Mouse (Mus musculus) adrenal gland, postnatal 36 days (tissue): ENCODE results near the gene Esr1. TPM values are rescaled to one million over a fixed set of nuclear protein-coding genes. Genes with fewer than 3 reads are reported as not detected.

Experiments used
- DNase-seq, 2 experiments: peaks; one replicate each; pipeline ENCODE4 v3.0.0; 2021; ENCODE audit warnings: mixed read lengths in 1 of 2
- total RNA-seq, 2 experiments: library from RNA; stranded (reverse); gene quantifications; 2 replicates each; pipeline ENCODE4 v1.2.3; 2021

The Esr1 gene
- total RNA-seq, 2 experiments from 2014 or later, result 14.3 to 15.0 TPM

DNA sequence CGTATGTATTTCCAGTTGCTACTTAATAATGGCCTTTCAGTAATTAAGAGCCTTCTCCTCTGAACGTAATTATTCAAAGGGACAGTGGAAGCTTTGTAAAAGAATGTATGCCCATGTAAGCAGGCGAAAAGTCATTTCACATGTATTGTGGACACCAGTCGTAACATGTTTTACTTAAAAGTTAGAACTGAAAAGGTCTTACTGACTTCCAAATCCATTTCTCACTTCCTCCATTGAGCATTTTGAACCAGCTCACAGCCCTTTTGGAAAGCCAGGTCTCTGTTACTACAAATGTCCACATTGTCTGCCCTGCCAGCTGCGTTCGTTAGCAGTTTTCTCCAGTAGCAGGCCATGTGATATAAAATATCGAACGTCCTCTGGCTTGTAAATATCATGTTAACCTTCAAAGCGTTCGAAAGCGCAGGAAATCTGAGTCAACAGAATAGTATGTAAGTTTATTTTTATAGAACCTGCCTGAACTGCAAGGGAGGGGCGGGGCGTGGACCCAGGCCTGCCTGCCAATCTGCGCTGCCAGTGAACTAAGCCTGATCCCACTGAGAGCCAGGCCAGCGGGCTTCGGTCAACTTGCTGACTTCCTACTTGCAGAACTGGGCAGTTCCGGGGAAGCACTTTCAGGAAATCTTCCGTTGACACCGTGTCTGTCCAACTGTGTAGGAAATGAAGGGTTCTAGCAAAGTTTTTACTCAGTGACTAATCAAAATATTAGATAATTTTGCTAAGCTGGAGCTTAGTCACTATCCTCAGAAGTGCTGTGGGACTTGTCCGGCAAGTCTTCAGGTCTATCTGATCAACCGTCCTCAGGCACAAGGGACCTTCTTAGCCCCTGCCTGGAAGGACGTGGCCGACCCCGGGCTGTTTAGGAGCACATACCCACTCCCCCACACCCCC lies 9.5 kb downstream of the Esr1 start:
- peak; percentile 78 to 86 for DNase-seq

- peak; percentile 54 to 60 for DNase-seq
Measured at GRCm38 (mm10) chr10:4621505-4621815, 10.1 kb downstream of the Esr1 start.

- DNase-seq, result no peak
Measured at GRCm38 (mm10) chr10:4623319-4623718, 11.9 kb downstream of the Esr1 start.

GRCm38 (mm10) chr10:4624581-4624980 lies 13.2 kb downstream of the Esr1 start:
- DNase-seq, result no peak

- no peak for DNase-seq
Measured at GRCm38 (mm10) chr10:4625300-4625699, 13.9 kb downstream of the Esr1 start.

DNA sequence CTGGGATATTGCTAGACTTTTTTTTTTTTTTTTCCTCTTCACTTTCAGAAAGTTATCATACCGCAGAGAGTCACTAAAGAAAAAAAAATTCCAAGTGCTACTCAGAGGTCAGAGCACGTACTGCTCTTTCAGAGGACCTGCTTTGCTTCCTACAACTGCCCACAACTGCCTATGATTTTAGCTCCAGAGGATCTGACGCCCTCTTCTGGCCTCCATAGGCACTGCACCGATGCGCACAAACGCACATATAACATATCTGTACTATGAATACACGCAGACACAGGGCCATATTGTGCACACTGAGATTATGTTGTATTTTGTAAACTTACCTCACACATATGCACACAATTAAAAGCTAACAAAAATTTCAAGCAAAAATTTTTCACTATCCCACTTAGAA lies 15.0 kb downstream of the Esr1 start:
- DNase-seq, result no peak

- DNase-seq, result no peak
Measured at GRCm38 (mm10) chr10:4626996-4627395, 15.6 kb downstream of the Esr1 start.

DNA sequence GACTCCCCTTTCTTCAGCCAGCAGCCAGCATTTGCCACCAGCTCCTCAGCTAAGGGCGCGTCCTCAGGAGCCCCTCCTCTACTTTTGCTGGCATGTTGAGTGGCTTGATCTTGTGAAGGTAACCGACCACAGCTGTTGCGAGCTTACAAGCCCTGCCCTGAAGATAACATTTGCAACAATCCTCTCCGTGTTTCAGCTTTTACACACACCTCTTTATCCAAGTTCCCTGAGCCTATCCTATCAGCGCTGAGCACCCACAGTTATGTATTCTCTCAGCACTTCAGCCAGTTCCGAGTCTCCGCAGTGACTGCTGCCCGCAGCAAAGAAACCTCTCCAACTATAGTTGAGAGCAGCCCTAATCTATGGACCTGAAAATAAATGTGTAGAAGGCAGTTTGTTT lies 16.0 kb downstream of the Esr1 start:
- no peak for DNase-seq

DNA sequence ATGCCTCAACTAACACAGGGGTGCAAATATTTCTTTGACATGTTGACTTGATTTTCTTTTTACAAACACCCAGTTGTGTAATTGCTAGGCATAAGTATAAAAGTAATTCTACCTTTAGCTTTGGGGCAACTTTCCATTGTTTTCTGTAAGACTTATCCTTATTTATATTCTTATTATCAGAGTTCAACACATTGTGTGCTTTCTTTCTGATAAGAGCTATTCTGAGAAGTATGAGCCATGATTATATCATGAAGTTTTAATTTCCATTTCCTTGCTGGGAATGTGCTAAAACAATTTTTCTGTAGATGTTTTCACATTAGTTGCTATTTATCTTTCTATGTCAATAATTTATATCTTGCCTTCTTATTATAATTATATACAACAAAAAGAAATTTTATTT lies 17.9 kb downstream of the Esr1 start:
- no peak for DNase-seq

DNA sequence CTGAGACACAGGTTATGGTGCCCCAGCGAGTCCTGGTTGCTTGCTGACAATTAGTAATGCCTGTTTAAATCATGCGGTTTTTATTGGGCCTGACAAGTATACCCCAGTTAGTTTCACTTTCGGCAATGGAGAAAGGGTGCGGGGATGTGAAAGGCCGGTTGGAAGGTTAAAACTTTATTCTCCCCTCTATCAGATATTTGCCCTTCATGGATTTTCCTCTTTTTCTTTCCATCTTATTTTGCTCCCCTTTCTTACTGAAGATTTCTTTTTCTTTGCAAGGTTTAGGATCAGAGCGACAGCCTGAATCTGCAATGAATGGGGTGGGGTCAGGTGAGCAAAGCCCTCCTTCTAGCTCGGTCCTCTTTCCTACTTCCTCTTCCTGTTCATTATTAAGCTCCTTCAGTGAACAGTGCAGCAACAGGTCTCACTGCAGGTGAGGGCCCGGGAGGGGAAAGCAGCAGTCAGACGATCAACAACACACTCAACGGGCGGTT lies 20.9 kb downstream of the Esr1 start:
- no peak for DNase-seq

DNA sequence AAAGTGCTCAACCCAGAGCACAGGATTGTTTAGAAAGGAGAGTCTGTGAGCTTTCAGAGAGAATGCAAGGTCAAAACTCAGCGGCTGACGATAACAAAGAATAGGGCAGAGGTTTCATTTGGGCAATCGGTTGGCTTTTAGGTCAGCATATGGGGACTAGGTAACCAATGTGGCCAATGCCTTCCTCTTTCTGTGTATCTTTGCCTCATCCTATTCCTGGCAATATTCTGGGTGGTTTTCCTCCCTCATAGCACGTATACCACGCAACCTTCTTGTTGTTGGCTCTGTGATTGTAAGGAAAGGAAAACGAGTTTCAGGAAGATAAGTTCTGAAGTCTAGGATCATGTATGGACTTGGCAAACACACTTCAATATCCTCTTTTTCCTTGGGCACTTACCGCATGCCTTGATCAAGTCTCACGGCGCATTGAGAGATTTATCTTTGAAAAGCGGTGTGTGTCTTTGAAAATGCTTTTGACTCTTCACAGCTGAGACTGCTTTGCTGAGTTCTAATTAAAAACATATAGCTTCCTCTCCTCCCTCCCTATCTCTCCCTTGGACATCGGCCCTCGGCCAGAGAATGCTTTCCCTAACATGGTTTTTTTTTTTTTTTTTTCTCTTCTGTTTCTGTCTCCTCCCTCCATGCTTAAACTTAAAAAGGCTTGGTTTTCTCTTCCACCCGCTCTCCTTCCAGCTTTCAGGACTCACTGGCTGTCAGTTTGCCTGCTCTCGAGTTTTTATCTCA lies 22.1 kb downstream of the Esr1 start:
- DNase-seq, result no peak

- DNase-seq, result no peak
Measured at GRCm38 (mm10) chr10:4635740-4636139, 24.3 kb downstream of the Esr1 start.

DNA sequence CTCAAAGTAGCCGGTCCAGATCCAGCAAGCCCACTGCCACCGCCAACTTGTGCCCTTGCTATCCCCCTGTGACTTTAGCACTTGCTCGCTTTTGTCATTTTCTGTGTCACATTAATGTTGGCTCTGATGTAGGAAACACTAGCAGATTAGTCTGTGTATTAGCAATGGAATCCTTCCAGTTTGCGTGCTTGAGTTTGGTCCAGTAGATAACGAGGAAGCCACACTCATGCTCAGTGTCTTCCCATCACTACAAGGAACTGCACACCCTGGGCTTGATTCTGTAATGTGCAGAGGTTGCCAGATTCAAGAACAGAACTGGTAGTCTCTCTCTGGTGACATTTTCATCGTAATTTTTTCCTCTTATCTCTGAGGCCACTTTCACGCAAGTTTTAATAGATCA lies 34.7 kb downstream of the Esr1 start:
- no peak for DNase-seq

DNA sequence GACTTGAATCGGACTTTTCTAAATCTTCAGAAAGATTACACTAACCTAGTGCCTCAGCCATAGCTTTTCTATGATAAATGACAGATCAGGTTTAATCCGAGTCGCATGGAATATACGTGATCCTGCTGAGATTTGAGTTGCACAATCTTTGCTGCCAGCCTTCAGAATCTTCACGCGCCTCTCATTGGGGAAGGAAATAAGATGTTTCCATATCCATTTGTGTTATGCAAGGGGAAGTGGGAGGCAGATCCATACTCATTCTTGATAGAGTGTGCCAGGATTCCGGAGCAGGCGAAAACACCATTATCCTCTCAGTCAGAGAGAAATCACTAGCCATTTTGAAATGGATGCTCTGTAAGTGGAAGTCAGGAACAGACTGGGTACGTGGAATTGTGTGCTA lies 35.5 kb downstream of the Esr1 start:
- DNase-seq, result no peak

DNA sequence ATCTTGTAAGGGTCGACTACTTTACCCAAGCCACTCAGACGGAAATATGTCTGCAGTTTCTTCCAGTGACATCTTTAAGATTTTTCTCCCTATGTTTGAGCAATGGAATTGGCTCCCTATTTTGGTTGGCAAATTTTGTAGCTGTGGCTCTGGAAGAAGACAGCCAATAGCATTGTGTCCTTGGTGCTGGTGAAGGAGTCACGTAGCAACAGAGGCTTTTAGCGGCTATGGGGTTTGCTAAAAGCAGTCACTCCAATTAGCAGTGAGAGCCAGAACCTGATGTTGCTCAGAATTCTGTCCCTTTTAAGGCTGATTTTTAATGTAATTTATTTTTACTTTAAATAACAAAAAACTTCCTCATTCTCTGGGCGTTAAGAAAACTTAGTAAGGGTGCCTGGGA lies 54.0 kb downstream of the Esr1 start:
- DNase-seq, result no peak

GRCm38 (mm10) chr10:4667006-4667405 lies 55.6 kb downstream of the Esr1 start:
- DNase-seq, result no peak

DNA sequence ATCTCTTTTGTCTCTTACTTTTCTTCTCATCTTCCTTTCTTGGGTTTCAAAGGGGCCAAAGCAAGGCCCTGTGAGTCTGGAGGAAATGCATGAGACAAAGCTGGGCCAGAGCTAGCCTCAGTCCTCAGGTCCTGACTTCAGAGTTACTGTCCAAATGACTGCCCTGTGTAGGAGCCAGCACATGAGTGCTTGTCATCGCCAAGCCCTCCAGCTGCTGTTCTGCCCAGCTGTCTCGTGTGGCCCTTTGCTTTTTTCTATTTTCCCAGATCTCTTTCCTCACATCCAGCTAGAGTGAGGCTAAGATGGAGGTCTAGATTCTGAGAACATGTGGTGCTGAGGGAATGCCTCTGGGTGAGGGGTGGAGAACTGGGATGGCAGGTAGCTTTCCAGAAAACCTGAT lies 58.7 kb downstream of the Esr1 start:
- no peak for DNase-seq

DNA sequence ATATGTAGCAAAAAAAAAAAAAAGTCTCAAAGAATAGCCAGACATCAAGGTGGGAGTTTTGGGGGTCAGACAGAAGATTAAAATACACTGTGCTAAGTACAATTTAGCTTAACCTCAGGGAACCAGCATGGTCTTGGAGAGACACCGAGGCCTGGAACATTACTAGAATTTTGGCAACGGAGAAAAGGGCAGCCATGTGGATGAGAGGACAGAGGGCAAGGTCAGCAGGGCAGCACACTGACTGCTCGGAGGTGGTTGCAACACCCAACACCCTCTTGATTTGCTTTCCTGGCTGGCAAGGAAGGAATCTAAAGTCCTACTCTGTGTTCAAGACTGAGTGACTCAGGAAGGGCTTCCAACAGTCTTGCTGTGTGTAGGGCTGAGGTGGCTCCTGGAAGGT lies 60.5 kb downstream of the Esr1 start:
- DNase-seq, result peak; percentile 46 to 57

- DNase-seq, result no peak
Measured at GRCm38 (mm10) chr10:4673311-4673816, 62.0 kb downstream of the Esr1 start.

DNA sequence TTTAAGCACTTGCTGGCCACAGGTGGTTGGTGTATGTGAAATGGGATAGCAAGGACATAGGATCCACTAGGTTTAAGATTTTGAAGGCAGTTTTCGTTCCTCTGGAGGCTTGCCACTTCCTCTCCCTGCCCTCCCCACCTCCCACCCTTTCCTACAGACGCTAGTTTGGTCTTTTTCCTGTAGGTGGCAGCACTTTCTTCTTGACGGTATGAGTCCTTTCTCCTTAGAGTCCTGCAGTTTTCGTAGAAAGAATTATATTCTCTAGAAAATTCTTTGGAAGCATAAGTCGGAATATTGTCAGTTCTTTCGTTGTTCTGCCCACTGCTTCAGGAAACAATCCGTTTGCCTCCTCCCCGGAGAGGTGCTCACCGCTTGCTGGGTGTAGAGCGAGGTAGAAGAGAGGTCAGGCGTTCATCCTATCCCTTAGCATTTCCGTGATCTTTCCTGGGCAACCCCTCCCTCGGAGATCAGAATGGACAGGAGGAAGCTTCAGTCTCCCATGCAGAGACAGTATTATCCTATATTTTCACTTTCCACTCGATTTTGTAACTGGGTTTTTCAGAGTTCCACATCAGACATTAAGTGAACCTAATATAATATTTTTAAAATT lies 63.7 kb downstream of the Esr1 start:
- DNase-seq, result peak; percentile 15 to 44

- DNase-seq, result peak; percentile 54 to 66
Measured at GRCm38 (mm10) chr10:4683106-4683505, 71.7 kb downstream of the Esr1 start.

DNA sequence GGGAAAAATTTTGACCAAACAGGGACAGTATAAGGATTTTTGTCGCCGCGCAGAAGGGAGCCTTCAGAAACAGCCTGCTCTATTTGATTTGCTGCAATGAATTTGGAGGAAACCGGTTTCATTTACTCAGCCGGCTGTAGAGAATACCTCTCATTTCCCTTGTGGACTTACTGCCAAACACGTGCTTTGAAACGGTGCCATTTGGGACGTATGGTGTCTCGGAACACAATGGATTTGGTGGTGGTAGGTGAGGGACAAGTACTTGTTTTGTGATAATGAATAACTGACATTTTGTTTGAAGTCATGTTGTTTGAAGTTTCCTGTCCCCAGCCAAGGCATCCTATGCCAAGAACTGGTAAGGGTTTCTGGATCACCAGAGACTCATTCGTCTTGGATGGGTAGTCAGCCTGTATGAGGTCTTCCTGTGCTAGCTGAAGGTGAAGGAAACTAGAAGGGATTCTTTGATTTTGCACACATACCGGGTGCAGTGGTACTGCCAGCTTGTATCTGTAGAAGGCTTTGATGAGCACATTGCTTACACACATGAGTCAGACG lies 72.4 kb downstream of the Esr1 start:
- no peak for DNase-seq
